Mouse (Mus musculus): Measurements from ENCODE around the gene Pla2r1.

Gene Pla2r1

GRCm38 (mm10) chr2:60503991-60504390 lies 49.1 kb downstream of the Pla2r1 start:
- no peak for DNase-seq (ENCODE audit: low spot score)

GRCm38 (mm10) chr2:60500583-60501116 lies 52.5 kb downstream of the Pla2r1 start:
- DNase-seq (ENCODE audit: low spot score) = no peak

- no peak for DNase-seq (ENCODE audit: low spot score)
Measured at GRCm38 (mm10) chr2:60479906-60480305, 73.2 kb downstream of the Pla2r1 start.

GRCm38 (mm10) chr2:60478778-60479177 lies 74.3 kb downstream of the Pla2r1 start:
- DNase-seq (ENCODE audit: low spot score) = no peak

GRCm38 (mm10) chr2:60468901-60469770 lies 84.0 kb downstream of the Pla2r1 start:
- DNase-seq (ENCODE audit: low spot score) = no peak

GRCm38 (mm10) chr2:60452376-60452775 lies 100.7 kb downstream of the Pla2r1 start:
- no peak for DNase-seq (ENCODE audit: low spot score)

GRCm38 (mm10) chr2:60451119-60451773 lies 101.9 kb downstream of the Pla2r1 start:
- DNase-seq (ENCODE audit: low spot score) = no peak

GRCm38 (mm10) chr2:60449732-60450131 lies 103.4 kb downstream of the Pla2r1 start:
- no peak for DNase-seq (ENCODE audit: low spot score)

- no peak for DNase-seq (ENCODE audit: low spot score)
Measured at GRCm38 (mm10) chr2:60444711-60445509, 108.2 kb downstream of the Pla2r1 start.

- no peak for DNase-seq (ENCODE audit: low spot score)
Measured at GRCm38 (mm10) chr2:60443279-60443678, 109.8 kb downstream of the Pla2r1 start.

- no peak for DNase-seq (ENCODE audit: low spot score)
Measured at GRCm38 (mm10) chr2:60441875-60442274, 111.2 kb downstream of the Pla2r1 start.

- no peak for DNase-seq (ENCODE audit: low spot score)
Measured at GRCm38 (mm10) chr2:60436802-60437201, 116.3 kb downstream of the Pla2r1 start.

- DNase-seq (ENCODE audit: low spot score) = no peak
Measured at GRCm38 (mm10) chr2:60430315-60431021, 122.6 kb downstream of the Pla2r1 start.

GRCm38 (mm10) chr2:60418075-60418474 lies 135.0 kb downstream of the Pla2r1 start:
- peak; percentile 57 for DNase-seq (ENCODE audit: low spot score)

- DNase-seq (ENCODE audit: low spot score) = no peak
Measured at GRCm38 (mm10) chr2:60414334-60414733, 138.8 kb downstream of the Pla2r1 start.

GRCm38 (mm10) chr2:60413006-60413650 lies 140.0 kb downstream of the Pla2r1 start:
- DNase-seq (ENCODE audit: low spot score) = no peak

GRCm38 (mm10) chr2:60411181-60411580 lies 141.9 kb downstream of the Pla2r1 start:
- DNase-seq (ENCODE audit: low spot score) = no peak

GRCm38 (mm10) chr2:60409989-60410763 lies 142.9 kb downstream of the Pla2r1 start:
- no peak for DNase-seq (ENCODE audit: low spot score)

GRCm38 (mm10) chr2:60409194-60409593 lies 143.9 kb downstream of the Pla2r1 start:
- DNase-seq (ENCODE audit: low spot score) = no peak

GRCm38 (mm10) chr2:60407387-60407786 lies 145.7 kb downstream of the Pla2r1 start:
- no peak for DNase-seq (ENCODE audit: low spot score)
